Mouse (Mus musculus) ES-Bruce4 (cell line): ENCODE data around the gene Cidec.

Experiments used
- CTCF ChIP-seq: IDR thresholded peaks from one replicate; pipeline ENCODE4 v1.8.1; 2011; ENCODE audit warnings: low read depth, low read length
- EP300 ChIP-seq: IDR thresholded peaks from 2 replicates; pipeline ENCODE4 v1.6.1; 2011; ENCODE audit warnings: low read depth, low read length; ENCODE audit not compliant: insufficient read depth
- POLR2A ChIP-seq: IDR thresholded peaks from one replicate; pipeline ENCODE4 v1.8.1; 2011; ENCODE audit warnings: low read length; ENCODE audit not compliant: insufficient read depth

GRCm38 (mm10) chr6:113478906-113479305 lies 43.3 kb upstream of the Cidec start:
- TF ChIP-seq CTCF (no peak), EP300 (no peak), POLR2A (no peak)
